Mouse (Mus musculus) megakaryocyte-erythroid progenitor cell, adult 5-6 weeks (primary cell): ENCODE measurements around the gene Sde2. TPM values are rescaled to one million over a fixed set of nuclear protein-coding genes. Genes with fewer than 3 reads are reported as not detected.
"Not testable (repeated sequence)": the region's sequence is repeated elsewhere in the genome, so short reads cannot be mapped to it uniquely, and the experiment has no call there.

Experiments used
- ATAC-seq: replicated peaks from 2 replicates; pipeline ENCODE4 v1.8.0; 2016; ENCODE audit warnings: mild to moderate bottlenecking, inconsistent platforms; ENCODE audit not compliant: severe bottlenecking, poor library complexity, low FRiP score, low TSS enrichment
- total RNA-seq, 2 experiments: library from RNA; stranded (forward) in 1 of 2; stranded (reverse) in 1 of 2; fragments of 200-1000, 215-1000 nt in 1 of 2; fragments of >200 nt in 1 of 2; fragmentation: Nextera tagmentation in 1 of 2; gene quantifications; 2 replicates each; pipeline ENCODE4 v1.2.3; 2014 to 2017

The Sde2 gene
- total RNA-seq, 2 experiments from 2014 or later: 22.0 to 45.7 TPM

DNA sequence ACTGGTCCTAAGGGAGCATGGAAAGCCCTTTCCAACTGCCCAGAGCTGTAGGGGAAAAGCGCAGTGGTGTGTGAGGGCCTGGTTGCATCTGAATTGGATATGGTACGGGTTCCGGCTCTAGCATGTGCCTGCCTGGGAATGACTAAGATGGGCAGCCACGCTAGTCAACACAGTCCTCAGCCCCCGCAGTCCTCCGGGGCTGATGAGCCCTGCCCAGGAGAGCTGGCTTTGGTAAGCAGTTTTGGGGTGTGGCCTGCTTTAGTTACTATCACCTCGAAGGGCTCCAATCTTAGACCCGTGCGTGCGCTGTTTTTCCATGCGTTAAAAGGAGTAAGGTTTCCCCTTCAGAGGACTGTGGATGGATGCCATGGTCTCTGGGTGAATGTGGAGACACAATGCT lies 20.8 kb upstream of the Sde2 start:
- peak; percentile 58 for ATAC-seq

DNA sequence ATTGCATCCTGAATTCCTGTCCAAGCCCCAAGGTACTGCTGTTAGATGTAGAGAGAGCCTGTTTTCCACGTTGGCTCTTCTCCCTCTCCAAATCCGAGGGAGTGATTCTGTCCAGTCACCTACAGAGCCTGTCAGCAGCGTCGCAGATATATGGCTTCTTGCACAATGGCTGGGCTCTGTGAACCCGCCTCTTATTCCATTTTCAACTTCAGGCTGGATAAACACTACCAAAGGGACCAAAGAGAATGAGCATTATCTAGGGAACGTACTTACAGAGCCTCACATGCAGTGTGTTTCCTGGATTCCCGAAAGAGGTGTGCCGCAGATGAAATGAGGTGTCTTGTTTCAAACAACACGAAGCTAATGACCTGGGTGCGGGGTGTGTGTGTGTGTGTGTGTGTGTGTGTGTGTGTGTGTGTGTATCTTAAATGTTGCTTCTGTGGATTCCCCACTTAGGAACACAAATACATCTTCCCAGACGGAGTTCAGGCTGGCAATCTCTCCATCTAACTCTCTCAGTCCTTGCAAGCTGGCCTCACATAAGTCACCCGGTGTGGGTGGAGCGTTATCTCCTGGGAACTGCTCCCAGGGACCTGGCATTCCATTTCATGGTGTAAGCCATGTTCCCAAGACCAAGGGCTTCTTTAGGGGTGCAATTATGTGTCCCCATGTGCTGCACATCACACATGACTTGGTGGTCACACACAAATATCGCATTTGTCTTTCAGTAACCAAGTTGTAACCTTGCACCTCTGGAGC lies 20.2 kb upstream of the Sde2 start:
- ATAC-seq: no peak

DNA sequence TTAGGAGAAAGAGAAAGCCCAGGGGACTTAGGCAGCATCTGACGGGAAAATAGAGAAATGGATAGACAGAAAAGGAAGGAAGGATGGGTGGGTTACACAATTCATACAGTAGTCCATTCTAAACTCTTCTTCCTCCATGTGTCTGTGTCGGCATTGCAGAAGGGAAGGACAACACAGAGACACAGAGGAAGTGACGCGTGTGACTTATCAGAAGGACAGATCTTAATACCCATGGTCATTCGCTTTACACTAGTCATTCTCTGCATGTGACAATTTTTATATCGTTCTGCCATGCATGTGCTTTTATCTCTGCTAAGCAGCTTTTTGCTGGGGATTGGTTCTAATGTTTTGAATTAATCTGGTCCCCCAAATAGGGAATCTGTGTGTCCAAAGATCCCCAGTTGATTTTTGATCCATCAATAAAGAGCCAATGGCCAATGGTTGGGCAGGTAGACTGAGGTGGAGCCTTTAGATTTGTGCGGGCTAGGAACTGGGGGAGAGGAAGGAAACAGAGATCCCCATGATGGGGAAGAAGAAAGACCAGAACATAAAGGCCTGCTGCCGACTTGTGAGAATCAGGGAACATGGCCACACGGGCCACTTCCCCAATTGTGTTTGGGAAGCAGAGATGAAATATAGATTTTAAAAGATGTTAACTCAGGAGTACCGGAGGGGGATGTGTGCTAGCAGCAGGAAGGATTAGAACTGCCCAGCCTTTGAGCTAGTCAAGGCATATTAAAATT lies 15.5 kb upstream of the Sde2 start:
- peak; percentile 56 for ATAC-seq

DNA sequence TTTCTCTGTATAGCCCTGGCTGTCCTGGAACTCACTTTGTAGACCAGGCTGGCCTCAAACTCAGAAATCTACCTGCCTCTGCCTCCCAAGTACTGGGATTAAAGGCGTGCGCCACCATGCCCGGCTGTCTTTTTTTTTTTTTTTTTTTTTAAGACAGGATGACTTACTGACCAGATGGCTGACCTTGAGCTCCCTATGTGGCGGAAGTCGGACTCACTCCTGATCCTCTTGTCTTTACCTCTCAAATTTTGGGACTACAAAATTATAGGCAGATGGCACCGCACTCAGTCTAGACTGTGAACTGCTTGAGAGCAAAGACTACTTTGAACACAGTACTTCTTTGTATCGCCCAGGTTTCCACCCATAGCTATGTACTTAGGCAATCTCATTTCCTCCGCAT lies 14.5 kb upstream of the Sde2 start:
- not testable (repeated sequence) for ATAC-seq

DNA sequence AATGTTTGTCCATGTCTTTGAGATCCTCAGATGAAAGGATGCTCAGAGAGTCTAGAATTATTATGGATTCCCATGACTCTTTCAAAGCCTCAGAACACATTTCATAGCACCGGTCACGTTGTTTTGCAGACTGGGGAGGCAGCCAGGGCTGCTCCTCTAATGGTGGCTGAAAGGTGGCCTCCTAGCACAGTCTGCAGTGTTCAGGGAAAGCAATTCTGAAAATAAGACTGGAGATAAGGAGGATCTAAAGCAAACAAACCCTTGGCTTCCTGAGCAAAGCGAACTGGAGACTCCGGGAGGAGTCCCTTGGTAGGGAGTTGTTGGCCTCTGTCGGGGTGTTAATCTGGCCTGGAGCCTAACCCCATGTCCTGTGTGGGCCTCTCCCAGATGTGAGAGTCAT lies 13.7 kb upstream of the Sde2 start:
- ATAC-seq: no peak

DNA sequence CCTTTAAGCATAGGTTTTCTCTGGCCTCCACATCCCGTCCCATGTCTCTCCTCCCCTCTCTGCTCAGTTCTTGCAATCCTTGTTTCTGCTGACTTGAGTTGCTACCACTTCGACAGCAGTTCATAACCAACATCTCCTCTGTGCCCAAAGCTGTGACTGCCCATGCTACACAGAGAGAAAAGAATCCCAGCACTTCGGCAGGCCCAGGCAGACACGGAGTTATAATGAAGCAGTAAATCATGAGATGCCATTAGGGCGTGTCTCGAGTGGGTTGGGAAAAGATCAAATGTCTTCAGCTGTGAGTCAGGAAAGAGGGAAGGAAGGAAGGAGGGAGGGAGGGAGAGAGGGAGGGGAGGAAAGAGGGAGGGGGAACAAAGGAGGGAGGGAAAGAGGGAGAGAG lies 12.9 kb upstream of the Sde2 start:
- ATAC-seq: no peak

DNA sequence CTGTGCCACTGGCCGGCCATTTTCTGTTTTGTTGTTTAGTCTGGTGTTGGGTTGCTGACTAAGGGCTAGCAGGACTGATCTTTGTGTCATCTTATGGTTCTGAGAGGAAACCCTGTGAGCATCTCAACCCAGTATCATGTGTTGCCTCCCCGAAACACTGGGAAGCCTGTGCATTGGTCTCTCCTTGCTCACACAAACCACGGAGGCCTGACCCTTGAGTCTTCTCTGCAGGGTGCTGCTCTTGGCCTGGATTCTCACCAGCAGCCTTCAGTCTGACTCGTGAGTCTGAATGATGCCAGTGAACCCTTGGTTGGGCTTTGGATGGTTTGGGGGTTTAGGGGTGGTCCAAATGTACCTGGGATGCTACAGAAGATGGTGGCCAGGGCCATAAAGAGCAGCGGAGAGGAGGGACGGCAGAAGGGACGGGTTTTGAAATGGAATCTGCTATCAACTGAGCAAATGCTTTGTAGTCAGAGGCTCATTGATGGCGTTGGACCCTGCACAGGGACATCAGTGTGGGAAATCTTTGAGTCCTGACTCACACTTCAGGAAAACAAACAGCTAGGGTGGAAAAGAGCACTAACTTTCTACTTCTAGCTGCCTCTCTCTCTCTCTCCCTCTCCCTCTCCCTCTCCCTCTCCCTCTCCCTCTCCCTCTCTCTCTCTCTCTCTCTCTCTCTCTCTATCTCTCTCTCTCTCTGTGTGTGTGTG lies 11.6 kb upstream of the Sde2 start:
- no peak for ATAC-seq

DNA sequence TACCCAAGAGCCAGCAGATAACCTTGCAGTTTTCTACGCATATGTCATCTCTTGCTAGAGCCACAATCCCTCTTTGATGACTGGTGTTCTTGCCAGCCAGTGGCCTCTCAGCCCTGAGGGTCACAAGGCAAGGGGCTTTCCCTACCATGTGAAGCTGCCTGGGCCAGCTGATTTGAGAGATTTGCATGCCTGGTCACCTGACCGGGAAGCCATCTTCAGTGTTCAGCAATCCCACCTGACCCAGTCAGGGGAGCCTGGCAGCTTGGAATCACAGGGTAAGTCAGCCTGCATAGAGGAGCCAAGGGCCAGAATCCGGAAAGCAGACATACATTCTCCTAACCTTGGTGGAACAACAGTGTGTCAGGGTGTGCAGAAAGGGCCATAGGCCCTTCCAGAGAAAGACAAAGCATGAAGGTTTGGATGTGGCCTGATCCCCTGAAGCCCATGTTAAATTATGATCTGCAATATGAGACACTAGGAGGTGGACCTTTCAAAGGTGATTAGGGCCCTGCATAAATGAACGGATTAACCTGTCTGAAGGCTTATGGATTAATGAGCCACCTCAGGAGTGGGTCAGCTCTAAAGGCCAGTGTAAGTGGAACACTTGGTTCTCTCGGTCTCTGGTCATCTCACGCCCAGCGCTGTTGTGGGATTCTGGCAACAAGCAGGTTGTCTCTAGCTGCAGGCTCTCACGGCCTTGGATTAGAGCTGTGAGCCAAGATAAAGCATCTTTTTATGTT lies 9.2 kb upstream of the Sde2 start:
- ATAC-seq: no peak

DNA sequence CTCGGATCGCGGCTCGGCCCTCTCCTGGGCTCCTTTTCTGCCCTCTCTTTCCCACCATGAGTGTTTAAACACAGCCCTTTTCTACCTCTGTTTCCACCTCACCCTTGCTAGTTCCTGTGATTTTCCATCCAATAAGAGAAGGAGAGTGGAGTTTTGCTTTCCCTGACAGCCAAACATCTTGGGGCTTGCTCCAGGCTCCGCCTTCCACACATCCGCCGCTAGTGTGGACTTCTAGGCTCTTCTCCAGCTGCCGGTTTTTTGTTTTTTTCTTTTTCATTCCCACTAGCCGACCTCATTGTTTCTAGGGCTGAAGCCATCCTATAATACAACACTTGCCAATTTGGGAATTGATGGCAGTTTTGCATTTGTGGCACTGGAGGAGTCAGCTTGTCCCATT lies 2.8 kb upstream of the Sde2 start:
- ATAC-seq: peak; percentile 64

DNA sequence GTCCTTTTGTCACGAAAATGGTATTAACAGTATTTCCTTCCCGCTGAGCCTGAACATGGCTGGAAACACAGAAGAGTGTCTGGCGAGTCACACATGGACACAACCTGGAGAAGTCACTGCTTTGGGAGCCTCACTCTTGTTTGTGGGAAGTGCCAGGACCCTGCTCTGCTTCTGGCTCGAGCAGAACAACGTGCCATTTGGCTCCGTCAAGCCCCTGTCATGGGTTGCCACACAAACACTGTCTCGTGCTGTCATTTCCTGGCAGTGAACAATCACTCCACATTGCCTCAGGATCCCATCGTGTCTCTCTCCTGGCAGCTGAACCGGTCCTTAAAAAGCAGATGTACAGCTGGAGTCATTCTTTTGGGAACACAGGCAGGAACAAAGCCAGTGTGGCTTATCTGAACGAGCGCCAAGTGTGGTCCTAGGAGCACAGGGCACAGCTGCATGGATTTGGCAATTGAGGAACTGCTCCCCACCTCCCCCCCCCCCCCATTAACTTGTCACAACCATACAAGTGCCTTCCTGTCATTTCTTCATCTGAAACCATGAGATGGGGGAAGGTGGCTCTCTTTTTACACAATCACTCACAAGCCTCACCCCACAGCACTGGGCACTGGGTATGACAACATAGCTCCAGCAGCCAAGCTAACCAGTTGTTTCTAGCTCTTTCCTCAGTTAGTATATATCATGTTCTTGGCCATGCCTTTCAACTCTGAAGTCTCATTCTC lies 2.3 kb upstream of the Sde2 start:
- ATAC-seq: peak; percentile 20

DNA sequence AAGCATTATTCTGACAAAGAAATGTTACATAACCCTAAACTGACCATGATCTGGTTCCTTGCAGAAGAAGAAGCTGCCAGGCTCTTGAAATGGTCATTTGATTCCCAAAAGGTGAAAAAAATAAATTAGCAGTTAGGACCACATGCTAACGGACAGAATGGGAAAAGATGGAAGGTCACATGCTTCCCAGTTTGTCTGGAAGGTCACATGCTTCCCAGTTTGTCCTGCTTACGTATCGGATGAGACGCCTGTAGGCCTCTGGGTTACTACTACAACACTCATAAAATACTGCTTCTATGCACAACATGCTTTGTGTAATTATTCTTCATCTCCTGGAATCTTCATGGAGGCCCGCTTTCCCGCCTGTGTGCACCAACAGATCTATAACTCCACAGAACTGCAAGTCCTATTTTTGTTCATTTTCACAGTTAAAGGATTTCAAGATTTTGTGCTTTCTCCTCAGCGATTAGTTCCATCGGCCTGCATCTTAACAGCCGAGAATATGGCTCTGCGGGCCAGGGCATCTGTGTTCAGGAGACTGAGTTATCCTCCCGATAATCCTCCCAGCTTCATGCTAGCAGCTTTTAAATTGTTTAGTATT lies 1.1 kb upstream of the Sde2 start:
- no peak for ATAC-seq

DNA sequence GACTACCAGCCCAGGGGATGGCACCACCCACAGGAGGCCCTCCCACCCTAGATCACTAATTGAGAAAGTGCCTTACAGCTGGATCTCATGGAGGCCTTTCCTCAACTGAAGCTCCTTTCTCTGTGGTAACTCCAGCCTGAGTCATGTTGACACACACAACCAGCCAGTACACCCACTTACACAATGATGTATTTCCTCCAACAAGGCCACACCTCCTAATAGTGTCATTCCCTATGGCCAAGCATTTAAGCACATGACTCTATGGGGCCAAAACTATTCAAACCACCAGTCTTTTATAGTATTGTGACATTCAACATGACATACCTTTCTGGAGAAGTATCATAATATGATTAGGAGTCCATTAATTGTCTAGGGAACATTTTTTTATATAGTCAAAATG lies 7.8 kb downstream of the Sde2 start:
- no peak for ATAC-seq

DNA sequence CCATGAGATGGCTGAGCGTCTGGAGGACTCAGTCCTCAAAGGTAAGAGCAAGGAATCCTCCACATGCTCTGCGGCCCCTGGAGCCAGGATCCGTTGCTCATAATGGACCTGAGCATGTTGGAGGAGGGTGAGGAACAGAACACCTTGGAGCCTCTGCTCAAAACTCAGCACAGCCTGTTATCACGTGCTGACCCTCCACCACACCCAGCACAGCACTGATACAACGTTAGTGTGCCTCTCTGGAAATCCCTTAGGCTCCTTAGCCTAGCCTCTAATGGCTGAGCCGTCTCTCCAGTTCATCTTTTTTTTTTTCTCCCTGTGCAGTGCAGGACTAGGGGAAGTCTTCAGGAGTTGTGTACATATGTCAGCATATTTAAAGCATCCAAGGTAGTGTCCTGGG lies 9.1 kb downstream of the Sde2 start:
- peak; percentile 38; the same call in 1 of the 2 replicates for ATAC-seq

DNA sequence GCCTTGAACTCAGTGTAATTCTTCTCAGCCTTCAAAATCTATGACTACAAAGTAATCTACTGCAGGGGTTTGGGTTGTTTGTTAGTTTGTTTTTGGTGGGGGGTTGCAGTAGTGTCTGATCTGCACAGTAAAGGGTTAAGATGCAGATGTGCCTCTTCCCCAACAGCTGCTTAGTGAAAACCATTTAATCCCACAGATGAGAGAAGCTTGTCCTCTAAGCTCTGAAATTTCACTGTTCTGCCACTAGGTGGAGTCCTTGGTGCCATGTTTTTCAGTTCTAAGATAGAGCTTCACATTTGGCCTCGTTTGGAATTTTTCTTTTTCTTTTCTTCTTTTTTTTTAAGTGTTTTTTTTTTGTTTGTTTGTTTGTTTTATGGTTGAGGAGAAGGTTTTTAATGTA lies 12.7 kb downstream of the Sde2 start:
- ATAC-seq: peak; percentile 53

DNA sequence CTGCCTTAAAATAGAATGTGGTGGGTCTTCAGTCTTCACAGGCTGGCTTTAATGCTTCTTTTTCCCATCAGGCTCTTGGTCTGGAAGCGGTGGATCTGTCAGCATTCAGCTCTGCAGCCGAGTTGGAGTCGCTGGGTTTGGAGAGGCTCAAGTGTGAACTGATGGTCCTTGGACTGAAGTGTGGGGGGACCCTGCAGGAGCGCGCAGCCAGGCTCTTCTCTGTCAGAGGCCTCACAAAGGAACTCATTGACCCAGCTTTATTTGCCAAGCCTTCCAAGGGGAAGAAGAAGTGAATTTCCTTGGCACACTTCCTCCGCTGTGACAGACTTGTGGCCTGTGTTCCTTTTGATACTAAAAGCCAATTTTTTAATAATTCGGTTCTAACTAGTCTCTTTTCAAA lies 15.1 kb downstream of the Sde2 start:
- ATAC-seq: no peak

DNA sequence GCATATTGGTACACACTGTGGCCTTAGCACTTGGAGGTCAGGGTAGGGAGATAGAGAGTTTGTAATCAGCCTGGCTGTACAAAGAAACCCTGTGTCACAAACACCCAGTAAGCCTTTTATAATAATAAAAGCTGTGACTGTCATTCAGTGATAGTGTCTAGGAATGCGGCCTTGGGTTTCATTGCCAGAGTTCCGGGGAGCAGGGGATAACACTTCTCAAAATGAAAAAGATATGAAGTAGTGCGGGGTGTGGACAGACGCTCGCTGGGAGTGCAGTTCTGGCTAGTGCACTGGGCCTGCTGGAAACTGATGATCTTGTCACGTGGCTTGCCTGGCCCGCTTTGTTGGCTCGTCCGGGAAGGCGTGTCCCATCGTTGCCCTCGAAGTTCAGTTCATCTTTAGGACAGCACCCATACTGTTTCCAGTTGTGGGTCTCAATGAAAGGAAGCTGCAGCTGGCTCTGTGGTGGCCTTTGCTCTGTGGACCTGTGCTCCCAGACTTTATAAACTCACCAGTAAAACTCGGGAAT lies 19.3 kb downstream of the Sde2 start:
- no peak for ATAC-seq

DNA sequence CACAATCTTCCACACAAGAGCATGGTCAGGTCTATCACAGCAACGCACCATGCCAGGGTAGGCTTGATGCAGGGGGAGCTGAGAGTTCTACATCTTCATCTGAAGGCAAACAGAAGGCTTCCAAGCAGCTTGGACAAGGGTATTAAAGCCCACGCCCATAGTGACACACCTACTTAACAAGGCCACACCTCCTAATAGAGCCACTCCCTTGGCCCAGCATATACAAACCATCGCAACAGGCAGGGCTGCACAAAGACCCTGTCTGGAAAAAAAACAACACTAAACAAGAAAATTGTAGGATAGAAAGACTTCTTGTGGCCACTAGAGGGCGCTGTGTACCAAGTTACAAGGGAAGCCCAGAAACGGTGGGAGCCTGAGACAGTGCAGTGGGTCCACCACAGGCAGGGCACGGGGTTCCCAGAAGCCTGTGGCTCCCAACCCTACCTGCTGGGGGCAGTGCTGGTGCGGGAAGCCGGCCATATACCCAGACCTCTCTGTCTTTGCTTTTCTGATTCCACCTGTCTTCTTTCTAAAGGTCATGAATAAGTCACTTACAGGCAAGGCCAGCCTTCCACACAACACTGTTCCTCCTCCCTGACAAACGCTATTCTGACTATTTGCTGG lies 23.0 kb downstream of the Sde2 start:
- ATAC-seq: peak; percentile 89

DNA sequence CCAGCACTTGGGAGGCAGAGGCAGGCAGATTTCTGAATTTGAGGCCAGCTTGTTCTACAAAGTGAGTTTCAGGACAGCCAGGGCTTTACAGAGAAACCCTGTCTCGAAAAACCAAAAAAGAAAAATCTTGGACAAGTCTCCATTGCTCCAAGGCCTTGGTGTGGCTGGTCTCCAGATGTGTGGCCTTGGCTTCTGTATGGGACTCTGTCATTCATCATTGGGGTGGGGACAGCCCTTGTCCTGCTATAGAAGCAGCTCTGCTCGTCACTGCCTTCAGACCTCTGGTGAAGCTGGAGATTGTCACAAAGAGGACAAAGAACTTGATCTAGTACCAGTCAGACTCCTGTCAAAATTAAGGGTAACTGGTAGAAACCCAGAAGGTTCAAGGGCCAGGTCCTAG lies 23.7 kb downstream of the Sde2 start:
- ATAC-seq: no peak
